Mouse (Mus musculus) stomach, postnatal 0 days (tissue): ENCODE measurements around the gene Gamt. TPM values are rescaled to one million over a fixed set of nuclear protein-coding genes. Genes with fewer than 3 reads are reported as not detected.

ENCODE experiments used
- ATAC-seq: fragments of 200-750 bp; cut with Nextera tagmentation; 2 replicates; pipeline ENCODE4 v1.8.0; 2017; ENCODE audit not compliant: low FRiP score, low TSS enrichment
- DNase-seq: peaks from one replicate; pipeline ENCODE4 v3.0.0-alpha.2; 2016; ENCODE audit warnings: low spot score
- H3K27ac ChIP-seq: fragments of 300-500 bp; sonication (generic); replicated peaks from 2 replicates; pipeline ENCODE4 v1.5.1; 2014; ENCODE audit warnings: mild to moderate bottlenecking, control low read depth
- H3K27me3 ChIP-seq: fragments of 300-500 bp; sonication (generic); 2 replicates; pipeline ENCODE4 v1.6.1; 2014; ENCODE audit warnings: low read length; ENCODE audit not compliant: control insufficient read depth, insufficient read depth
- H3K36me3 ChIP-seq: fragments of 300-500 bp; sonication (generic); 2 replicates; pipeline ENCODE4 v1.6.1; 2014; ENCODE audit warnings: low read length, mixed read lengths; ENCODE audit not compliant: control insufficient read depth, insufficient read depth
- H3K4me1 ChIP-seq: fragments of 300-500 bp; sonication (generic); replicated peaks from 2 replicates; pipeline ENCODE4 v1.6.1; 2014; ENCODE audit warnings: antibody characterized with exemption; ENCODE audit not compliant: control insufficient read depth, insufficient read depth
- H3K4me2 ChIP-seq: fragments of 300-500 bp; sonication (generic); replicated peaks from 2 replicates; pipeline ENCODE4 v1.6.1; 2014; ENCODE audit warnings: low read depth, mild to moderate bottlenecking, control low read depth, moderate library complexity
- H3K4me3 ChIP-seq: fragments of 300-500 bp; sonication (generic); 2 replicates; pipeline ENCODE4 v1.5.1; 2014; ENCODE audit warnings: low read depth, low read length, control low read depth
- H3K9ac ChIP-seq: fragments of 300-500 bp; sonication (generic); 2 replicates; pipeline ENCODE4 v1.6.1; 2014; ENCODE audit warnings: mild to moderate bottlenecking, low read length, control low read depth, mixed read lengths
- H3K9me3 ChIP-seq: fragments of 300-500 bp; sonication (generic); 2 replicates; pipeline ENCODE4 v1.6.1; 2016; ENCODE audit warnings: low read length; ENCODE audit not compliant: control insufficient read depth
- CTCF ChIP-seq: IDR thresholded peaks from 2 replicates; pipeline ENCODE4 v1.5.1; 2016; ENCODE audit warnings: antibody characterized with exemption, low read depth, mild to moderate bottlenecking, moderate library complexity
- EP300 ChIP-seq: optimal IDR thresholded peaks from 2 replicates; pipeline ENCODE3; 2016; ENCODE audit warnings: antibody characterized with exemption
- WGBS: fragments of 180-500 bp; shearing (Covaris S2); extraction: QIAGEN DNeasy Blood & Tissue Kit; methylation state at CpG from one replicate; pipeline ENCODE4 v1.1.7; 2014; 5-methylcytosine and 5-hydroxymethylcytosine counted together
- polyA plus RNA-seq: library from polyadenylated mRNA; unstranded; fragments of >200 nt; fragmentation: Nextera tagmentation; extraction: Ambion mirVana; gene quantifications from 2 replicates; pipeline ENCODE4 v1.2.1, GENCODE M21; 2015

Gene Gamt
- polyA plus RNA-seq = 16.3 and 17.4 TPM in 2 replicates

DNA sequence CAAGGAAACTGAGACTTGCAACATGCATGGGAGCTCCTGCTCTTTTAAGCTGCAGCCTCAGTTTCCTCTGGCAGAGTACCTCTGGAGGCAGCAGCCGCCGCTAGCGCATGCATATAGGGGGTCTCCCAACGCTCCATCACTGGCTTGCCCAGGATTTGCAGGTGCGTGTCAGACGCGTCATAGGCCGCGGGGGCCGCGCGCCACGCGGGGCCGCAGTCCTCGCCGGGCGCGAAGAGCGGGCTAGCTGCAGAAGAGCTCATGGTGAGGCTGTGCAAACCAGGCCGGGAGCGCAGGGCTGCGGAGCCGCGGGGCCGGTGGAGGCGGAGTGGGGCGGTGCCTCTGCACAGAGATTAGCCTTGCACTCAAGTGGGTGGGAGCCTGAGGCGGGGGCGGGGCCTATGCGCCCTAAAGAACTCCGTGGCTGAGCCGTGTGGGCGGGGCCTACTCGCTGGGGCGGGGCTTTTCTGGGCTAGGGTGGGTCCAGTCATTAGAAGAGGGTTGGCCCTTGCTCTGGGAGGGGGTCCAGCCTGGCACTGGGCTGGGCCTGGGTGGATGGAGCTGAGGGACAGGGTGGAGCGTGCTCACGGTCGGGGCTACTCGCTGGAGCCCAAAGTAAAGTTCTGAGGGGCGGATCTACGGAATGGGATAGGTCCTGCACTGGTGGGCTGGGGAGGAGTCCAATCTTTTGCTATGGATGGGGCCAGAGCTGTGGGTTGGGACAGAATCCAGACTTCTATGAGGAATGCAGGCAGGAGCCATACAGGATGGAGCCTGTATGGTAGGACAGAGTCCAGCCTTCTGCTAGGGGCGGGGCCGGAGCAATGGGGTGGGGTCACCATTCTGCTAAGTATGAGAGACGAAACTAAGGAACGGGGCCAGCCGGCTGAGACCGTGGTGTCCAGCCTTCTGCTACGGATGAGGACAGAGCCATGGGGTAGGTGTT, at the start of gene Gamt, which contains the start of gene Dazap1:
Gamt (minus strand) TSS at position 371 of the 943 bp plus-strand sequence.
Dazap1 (plus strand) TSS at position 845 of the 943 bp plus-strand sequence.
- Histone ChIP-seq H3K9ac (peak within 1 kb of the TSS; percentile 68), H3K4me3 (peak within 1 kb of the TSS; percentile 48), H3K4me1 (peaks cover 7% of the 10 kb centered on the region; the same call in 1 of the 2 replicates), H3K4me2 (peak within 1 kb of the TSS; percentile 85), H3K27ac (peak within 1 kb of the TSS; percentile 98), H3K9me3 (no peaks in the 10 kb centered on the region), H3K27me3 (no peaks in the 10 kb centered on the region), H3K36me3 (peaks cover 10% of the 10 kb centered on the region)
- under 1% methylated on average over 47 of the region's 49 CpGs for WGBS
- TF ChIP-seq EP300 (no peak), CTCF (no peak)
- ATAC-seq = peak; percentile 90
- peak; percentile 99 for DNase-seq

DNA sequence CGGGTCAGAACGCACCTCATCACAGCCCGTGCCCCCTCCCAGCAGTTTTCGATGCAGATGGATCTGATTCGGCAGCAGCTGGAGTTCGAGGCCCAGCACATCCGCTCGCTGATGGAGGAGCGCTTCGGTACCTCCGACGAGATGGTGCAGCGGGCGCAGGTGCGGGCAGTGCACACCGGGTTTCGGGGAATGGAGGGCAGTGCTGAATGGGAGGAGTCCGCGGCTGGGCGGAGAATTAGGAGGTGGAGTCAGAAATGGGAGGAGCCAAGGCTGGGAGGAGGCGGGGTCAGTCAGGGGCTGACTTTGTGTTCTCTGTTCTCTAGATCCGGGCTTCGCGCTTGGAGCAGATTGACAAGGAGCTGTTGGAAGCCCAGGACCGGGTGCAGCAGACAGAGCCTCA, 44.0 kb upstream of the Gamt start:
- no peak overlapping the region for H3K4me3 ChIP-seq
- H3K9me3 ChIP-seq = no peaks in the 10 kb centered on the region
- no peaks in the 10 kb centered on the region for H3K4me1 ChIP-seq
- 20% methylated on average over 25 of the region's 25 CpGs for WGBS
- H3K4me2 ChIP-seq = no peak overlapping the region
- H3K36me3 ChIP-seq = no peaks in the 10 kb centered on the region
- H3K27me3 ChIP-seq = peaks cover 6% of the 10 kb centered on the region; the same call in 1 of the 2 replicates
- H3K9ac ChIP-seq = 0 out of 2 replicates have a peak overlapping the region, but pooled peaks have one; percentile 18
- DNase-seq = peak; percentile 81
- ATAC-seq = peak; percentile 45; the same call in 1 of the 2 replicates
- TF ChIP-seq CTCF = no peak
- no peak for TF ChIP-seq EP300
- H3K27ac ChIP-seq = no peak overlapping the region

DNA sequence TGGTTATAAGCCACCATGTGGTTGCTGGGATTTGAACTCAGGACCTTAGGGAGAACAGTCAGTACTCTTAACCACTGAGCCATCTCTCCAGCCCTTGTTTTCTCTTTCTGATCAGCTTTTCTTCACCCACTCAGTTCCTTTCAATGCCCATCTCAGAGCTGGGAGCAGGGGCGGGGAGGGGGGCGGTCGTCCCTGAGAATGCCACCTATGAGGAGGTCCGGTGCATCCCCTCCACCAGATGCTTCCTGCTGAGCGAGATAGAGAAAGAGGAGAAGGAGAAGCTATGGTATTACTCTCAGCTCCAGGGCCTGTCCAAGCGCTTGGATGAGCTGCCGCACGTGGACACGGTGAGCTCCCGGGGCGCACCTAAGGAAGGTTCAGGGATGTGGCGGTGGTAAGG, 43.6 kb upstream of the Gamt start:
- no peak for ATAC-seq

DNA sequence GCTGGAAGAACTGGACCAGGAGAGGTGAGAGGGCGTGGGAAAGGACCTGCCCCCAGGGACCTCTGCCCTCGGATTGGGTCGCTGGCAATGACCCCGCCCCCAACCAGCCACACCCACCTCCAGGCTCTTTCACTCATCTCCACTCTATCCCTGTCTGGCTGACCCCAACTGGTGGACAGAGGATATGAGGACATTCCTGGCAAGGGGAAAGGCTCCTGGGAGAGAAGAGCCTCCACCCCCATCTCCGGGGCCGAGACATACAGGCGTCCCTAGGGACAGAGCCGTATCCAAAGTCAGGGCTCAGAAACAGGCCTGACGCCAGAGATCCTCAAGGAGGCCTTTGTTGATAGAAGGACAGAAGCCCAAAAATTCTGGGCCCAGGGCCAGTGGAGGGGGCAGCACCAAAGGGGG, 41.7 kb upstream of the Gamt start:
- H3K27me3 ChIP-seq = peaks cover 6% of the 10 kb centered on the region
- no peak overlapping the region; the same call in 1 of the 2 replicates for H3K9ac ChIP-seq
- no peak overlapping the region for H3K4me3 ChIP-seq
- H3K9me3 ChIP-seq = no peaks in the 10 kb centered on the region
- DNase-seq (peak; percentile 59), ATAC-seq (peak; percentile 63; the same call in 1 of the 2 replicates)
- H3K4me2 ChIP-seq = 0 out of 2 replicates have a peak overlapping the region, but pooled peaks have one; percentile 8
- H3K4me1 ChIP-seq = no peaks in the 10 kb centered on the region
- 22% methylated on average over 9 of the region's 9 CpGs for WGBS
- H3K27ac ChIP-seq = peak overlapping the region; percentile 35; the same call in 1 of the 2 replicates
- H3K36me3 ChIP-seq = no peaks in the 10 kb centered on the region
- TF ChIP-seq EP300 (no peak), CTCF (no peak)

More for the DNA sequence above, 43.6 kb upstream of the Gamt start:
- Histone ChIP-seq H3K9ac (no peak overlapping the region), H3K4me1 (no peaks in the 10 kb centered on the region), H3K4me2 (no peak overlapping the region), H3K36me3 (no peaks in the 10 kb centered on the region), H3K27ac (no peak overlapping the region), H3K4me3 (no peak overlapping the region), H3K9me3 (no peaks in the 10 kb centered on the region), H3K27me3 (peaks cover 6% of the 10 kb centered on the region; the same call in 1 of the 2 replicates)
- DNase-seq = no peak
- 38% methylated on average over 12 of the region's 12 CpGs for WGBS
- TF ChIP-seq EP300 (no peak), CTCF (no peak)

DNA sequence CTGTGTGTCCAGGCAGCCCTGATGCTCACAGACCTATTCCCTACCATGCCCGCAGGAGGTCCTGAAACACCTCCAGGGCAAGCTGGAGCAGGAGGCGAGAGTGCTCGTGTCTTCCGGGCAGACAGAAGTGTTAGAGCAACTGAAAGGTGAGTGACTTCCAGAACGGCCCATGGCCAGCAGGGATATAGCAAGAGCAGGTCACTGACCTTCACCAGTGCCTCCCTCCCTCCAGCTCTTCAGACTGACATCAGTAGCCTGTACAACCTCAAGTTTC, 41.2 kb upstream of the Gamt start:
- H3K9ac ChIP-seq = no peak overlapping the region; the same call in 1 of the 2 replicates
- ATAC-seq = no peak
- TF ChIP-seq EP300 (no peak), CTCF (no peak)
- H3K9me3 ChIP-seq = no peaks in the 10 kb centered on the region
- 0 out of 2 replicates have a peak overlapping the region, but pooled peaks have one; percentile 8 for H3K4me2 ChIP-seq
- peak overlapping the region; percentile 35; the same call in 1 of the 2 replicates for H3K27ac ChIP-seq
- no peak for DNase-seq
- no peaks in the 10 kb centered on the region for H3K36me3 ChIP-seq
- no peak overlapping the region for H3K4me3 ChIP-seq
- H3K27me3 ChIP-seq = peaks cover 6% of the 10 kb centered on the region
- WGBS = 68% methylated on average over 5 of the region's 5 CpGs
- no peaks in the 10 kb centered on the region for H3K4me1 ChIP-seq
